9 mouse cellular contexts compared by ENCODE assay signal in the genomic region with DNA sequence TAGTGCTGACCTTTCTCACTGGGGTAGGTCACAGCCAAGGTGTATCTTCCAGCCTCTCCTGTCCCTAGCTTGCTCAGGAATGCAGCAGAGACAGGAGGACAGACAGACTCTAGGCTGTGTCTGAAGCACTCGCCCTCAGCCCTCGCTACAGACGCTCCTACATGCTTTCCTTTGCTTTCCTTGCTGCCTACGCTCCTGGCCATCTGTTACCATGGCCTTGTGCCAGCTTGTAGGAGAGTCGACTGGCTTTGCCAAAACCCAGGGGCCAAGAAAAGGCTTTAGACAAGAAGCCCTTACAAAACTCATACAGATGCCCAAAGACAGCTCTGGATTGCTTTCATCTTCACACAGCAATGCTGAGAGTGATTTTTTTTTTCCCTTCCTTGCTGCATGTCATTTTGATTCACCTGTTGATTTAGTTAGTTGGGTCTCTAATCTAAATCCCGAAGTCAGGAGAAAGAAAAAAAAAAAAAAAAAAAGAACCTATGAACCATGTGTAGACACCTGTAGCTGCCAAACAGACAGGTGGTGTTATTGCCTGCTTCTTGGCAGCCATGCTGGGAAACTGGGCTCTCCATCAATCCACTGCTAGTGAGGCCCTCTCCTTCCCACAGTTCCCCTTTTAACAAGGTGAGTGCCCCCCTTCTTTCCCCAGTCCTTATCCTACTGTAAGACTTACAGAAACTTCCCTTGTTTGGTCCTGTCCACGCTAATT.
A peak's percentile ranks its signal among the peaks of the same experiment; 100 is the strongest.
DNase-seq lines count a peak whose midpoint lies in the region; ATAC-seq and TF ChIP-seq lines count a peak whose summit lies in the region.
"Had no signal": no experiment of that assay in that cellular context is flagged by ENCODE, and none has a peak within 500 bp of the region (broad histone marks: within the 10 kb centered on the region; RNA-seq: fewer than 3 reads in every experiment).

No protein-coding gene starts in this region.

- no peaks in the 10 kb centered on the region for H3K36me3 ChIP-seq in kidney, embryonic 14.5 days (ENCODE audit: control insufficient read depth, insufficient read depth, low read length)
- no peaks in the 10 kb centered on the region for H3K36me3 ChIP-seq in midbrain, embryonic 11.5 days (ENCODE audit: control insufficient read depth, insufficient read depth, low read length)
- H3K36me3 ChIP-seq in intestine, postnatal 0 days (ENCODE audit: control insufficient read depth, insufficient read depth), result no peaks in the 10 kb centered on the region

- H3K27me3 ChIP-seq in kidney, embryonic 14.5 days (ENCODE audit: control insufficient read depth, insufficient read depth, low read length), result no peaks in the 10 kb centered on the region
- H3K27me3 ChIP-seq in midbrain, embryonic 11.5 days (ENCODE audit: control insufficient read depth, insufficient read depth, low read length), result no peaks in the 10 kb centered on the region
- no peaks in the 10 kb centered on the region for H3K27me3 ChIP-seq in intestine, postnatal 0 days (replicated peaks; ENCODE audit: control insufficient read depth, insufficient read depth, low read length)

- no peak for TF ChIP-seq CTCF in gastrocnemius, adult 2 months (IDR thresholded peaks at IDR 0.05)
- TF ChIP-seq CTCF in intestine, postnatal 0 days (IDR thresholded peaks at IDR 0.05; ENCODE audit: low read depth), result no peak

- intact Hi-C loops in gastrocnemius, adult 2 months (cut with DNase I), result no loop called here

- peak; percentile 14 for DNase-seq in kidney, adult 11 months
- peak; percentile 79 to 86 for DNase-seq in cerebellum, adult 18-20 months
- DNase-seq in gastrocnemius, adult 2 months, result peak; percentile 62
- peak; percentile 50 to 69 for DNase-seq in layer of hippocampus, adult 18-20 months (ENCODE audit: low spot score in 2 of 2)
- peak; percentile 71 for DNase-seq in midbrain, embryonic 11.5 days (ENCODE audit: low spot score, missing footprints)
- no peak for DNase-seq in spleen, postnatal 10 days (ENCODE audit: low spot score in 2 of 2)

- no peak for ATAC-seq in kidney, embryonic 14.5 days (ENCODE audit: low FRiP score, low TSS enrichment)
- no peak for ATAC-seq in midbrain, embryonic 11.5 days (ENCODE audit: low FRiP score)
- no peak for ATAC-seq in intestine, postnatal 0 days

- H3K9me3 ChIP-seq in kidney, embryonic 14.5 days (ENCODE audit: control insufficient read depth, low read length), result no peaks in the 10 kb centered on the region
- no peaks in the 10 kb centered on the region for H3K9me3 ChIP-seq in midbrain, embryonic 11.5 days (ENCODE audit: control insufficient read depth, low read length)
- H3K9me3 ChIP-seq in intestine, postnatal 0 days (ENCODE audit: control insufficient read depth), result no peaks in the 10 kb centered on the region

- no peak overlapping the region for H3K4me2 ChIP-seq in kidney, embryonic 14.5 days (replicated peaks; ENCODE audit: low read depth, low read length)
- no peak overlapping the region for H3K4me2 ChIP-seq in midbrain, embryonic 11.5 days
- H3K4me2 ChIP-seq in intestine, postnatal 0 days (replicated peaks; ENCODE audit: low read depth), result no peak overlapping the region

- H3K4me1 ChIP-seq in kidney, embryonic 14.5 days (ENCODE audit: control insufficient read depth, insufficient read depth, low read length), result no peaks in the 10 kb centered on the region
- H3K4me1 ChIP-seq in midbrain, embryonic 11.5 days (ENCODE audit: control insufficient read depth, insufficient read depth, low read length), result no peaks in the 10 kb centered on the region
- H3K4me1 ChIP-seq in intestine, postnatal 0 days (replicated peaks; ENCODE audit: control insufficient read depth, insufficient read depth, low read length), result no peaks in the 10 kb centered on the region

- WGBS in kidney, embryonic 14.5 days, result 74% methylated on average over 7 of the region's 7 CpGs
- WGBS in midbrain, embryonic 11.5 days, result 87% methylated on average over 7 of the region's 7 CpGs
- WGBS in intestine, postnatal 0 days, result 61% methylated on average over 7 of the region's 7 CpGs

- H3K9ac ChIP-seq in kidney, embryonic 14.5 days (ENCODE audit: low read depth, low read length), result no peak overlapping the region
- H3K9ac ChIP-seq in midbrain, embryonic 11.5 days (ENCODE audit: low read length), result no peak overlapping the region
- no peak overlapping the region for H3K9ac ChIP-seq in intestine, postnatal 0 days (ENCODE audit: low read depth, low read length)

- H3K27ac ChIP-seq in kidney, embryonic 14.5 days (ENCODE audit: low read depth, low read length), result no peak overlapping the region
- H3K27ac ChIP-seq in gastrocnemius, adult 2 months, result no peak overlapping the region
- no peak overlapping the region for H3K27ac ChIP-seq in midbrain, embryonic 11.5 days (ENCODE audit: low read depth, low read length)
- H3K27ac ChIP-seq in intestine, postnatal 0 days (ENCODE audit: low read depth, low read length), result no peak overlapping the region

- H3K4me3 ChIP-seq in kidney, embryonic 14.5 days (ENCODE audit: low read length), result no peak overlapping the region
- H3K4me3 ChIP-seq in gastrocnemius, adult 2 months, result no peak overlapping the region
- H3K4me3 ChIP-seq in midbrain, embryonic 11.5 days (ENCODE audit: low read depth, low read length), result no peak overlapping the region
- H3K4me3 ChIP-seq in intestine, postnatal 0 days (ENCODE audit: low read depth, low read length), result no peak overlapping the region
- H3K4me3 ChIP-seq: erythroblast, embryonic 14.5 days had no signal

Comparison
In these comparisons a context has a peak if more than half of its experiments do, and no peak if none do; other contexts are left out.
1. DNase-seq: peak in kidney, adult 11 months (single experiment), cerebellum, adult 18-20 months (2 of 2), gastrocnemius, adult 2 months (single experiment), layer of hippocampus, adult 18-20 months (2 of 2) and midbrain, embryonic 11.5 days (single experiment); none in spleen, postnatal 10 days (0 of 2).